Mouse (Mus musculus): ENCODE results near the gene Styk1. TPM values are rescaled to one million over a fixed set of nuclear protein-coding genes. Genes with fewer than 3 reads are reported as not detected.

The Styk1 gene
- polyA plus RNA-seq, 1 experiment from 2014 or later = 1.9 TPM

DNA sequence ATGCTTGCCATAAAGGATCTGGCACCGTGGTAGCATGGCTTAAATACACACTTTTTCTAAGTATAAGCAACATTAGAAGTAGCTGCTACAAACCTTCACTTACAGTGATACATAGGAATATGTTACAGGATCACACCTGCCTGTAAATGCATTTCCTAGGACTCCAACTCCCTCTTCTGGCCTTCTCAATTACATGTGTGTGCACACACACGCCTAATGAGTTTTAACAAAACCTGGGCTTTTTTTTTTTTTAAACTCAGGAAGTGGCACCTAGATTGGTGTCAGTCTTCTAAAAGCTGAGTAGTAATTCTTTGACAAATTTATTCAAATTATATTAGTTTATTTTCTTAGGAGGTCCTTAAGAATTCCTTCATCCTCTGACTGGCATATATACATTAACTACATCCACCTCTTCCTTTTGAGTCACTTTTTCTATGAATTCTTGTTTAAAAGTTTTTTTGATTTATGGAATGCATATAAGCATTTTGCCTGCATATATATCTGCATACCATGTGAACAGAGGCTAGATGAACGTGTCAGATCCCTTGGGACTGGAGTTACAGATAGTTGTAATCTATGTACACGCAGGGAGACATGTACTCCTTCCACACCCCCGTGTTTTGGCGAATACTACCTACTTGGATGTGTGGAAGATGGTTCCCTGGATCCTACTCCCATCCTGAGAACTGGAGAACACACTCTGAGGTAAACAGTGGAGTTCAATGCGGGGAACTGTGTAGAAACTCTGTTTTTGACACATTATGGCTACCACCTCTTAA, 9.8 kb upstream of the Styk1 start:
- no peak overlapping the region for H3K4me3 ChIP-seq
- 82% methylated on average over 7 of the region's 7 CpGs for WGBS
- H3K4me2 ChIP-seq = no peak overlapping the region
- no peaks in the 10 kb centered on the region for H3K27me3 ChIP-seq
- H3K9ac ChIP-seq = no peak overlapping the region
- no peaks in the 10 kb centered on the region for H3K4me1 ChIP-seq
- ATAC-seq (ENCODE audit: insufficient number of reproducible peaks, low FRiP score, low TSS enrichment, low read depth) = no peak
- H3K27ac ChIP-seq = no peak overlapping the region
- H3K36me3 ChIP-seq = peaks cover 40% of the 10 kb centered on the region
- no peaks in the 10 kb centered on the region for H3K9me3 ChIP-seq

- H3K4me3 ChIP-seq = no peak overlapping the region
Measured at GRCm38 (mm10) chr6:131360693-131361092, 7.3 kb upstream of the Styk1 start.

GRCm38 (mm10) chr6:131359543-131359942, 6.1 kb upstream of the Styk1 start:
- Histone ChIP-seq H3K9ac (no peak overlapping the region), H3K36me3 (peaks cover 8% of the 10 kb centered on the region), H3K9me3 (no peaks in the 10 kb centered on the region), H3K27me3 (no peaks in the 10 kb centered on the region), H3K27ac (no peak overlapping the region), H3K4me3 (no peak overlapping the region), H3K4me2 (no peak overlapping the region), H3K4me1 (no peaks in the 10 kb centered on the region)
- 89% methylated on average over 2 of the region's 2 CpGs for WGBS
- no peak for ATAC-seq (ENCODE audit: insufficient number of reproducible peaks, low FRiP score, low TSS enrichment, low read depth)

More at GRCm38 (mm10) chr6:131360693-131361092, 7.3 kb upstream of the Styk1 start:
- 76% methylated on average over 5 of the region's 5 CpGs for WGBS
- H3K27me3 ChIP-seq = no peaks in the 10 kb centered on the region
- ATAC-seq (ENCODE audit: insufficient number of reproducible peaks, low FRiP score, low TSS enrichment, low read depth) = no peak
- no peaks in the 10 kb centered on the region for H3K9me3 ChIP-seq
- no peak overlapping the region for H3K4me2 ChIP-seq
- no peaks in the 10 kb centered on the region for H3K4me1 ChIP-seq
- peaks cover 16% of the 10 kb centered on the region for H3K36me3 ChIP-seq
- no peak overlapping the region for H3K27ac ChIP-seq
- no peak overlapping the region for H3K9ac ChIP-seq

DNA sequence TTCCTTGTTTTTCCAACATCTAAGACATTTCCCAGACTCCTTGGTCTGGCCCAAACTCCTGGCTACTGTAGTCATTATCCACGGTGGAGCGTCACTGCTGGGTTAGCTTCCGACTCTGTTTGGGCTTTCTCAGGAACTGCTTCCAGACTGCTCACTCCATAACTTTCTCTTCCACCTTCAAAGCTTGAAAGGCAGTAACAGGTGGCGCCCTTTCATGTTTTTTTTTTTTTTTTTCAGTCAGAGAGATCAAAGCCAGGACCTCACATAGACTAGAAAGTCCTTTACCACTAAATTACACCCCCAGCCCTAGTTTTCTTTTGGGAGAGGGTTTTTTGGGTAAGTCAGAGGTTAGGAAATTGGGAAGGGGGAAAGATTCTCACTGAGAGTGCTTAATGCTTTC, 1.5 kb upstream of the Styk1 start:
- Histone ChIP-seq H3K27me3 (no peaks in the 10 kb centered on the region), H3K4me1 (0 out of 2 replicates have a peak, but pooled peaks cover 7% of the 10 kb centered on the region), H3K4me2 (no peak overlapping the region), H3K27ac (no peak overlapping the region), H3K36me3 (no peaks in the 10 kb centered on the region), H3K9me3 (no peaks in the 10 kb centered on the region), H3K9ac (no peak overlapping the region), H3K4me3 (no peak overlapping the region)
- 10% methylated on average over 4 of the region's 4 CpGs for WGBS
- no peak for ATAC-seq (ENCODE audit: insufficient number of reproducible peaks, low FRiP score, low TSS enrichment, low read depth)

- H3K36me3 ChIP-seq = no peaks in the 10 kb centered on the region
- no peaks in the 10 kb centered on the region for H3K9me3 ChIP-seq
- no peaks in the 10 kb centered on the region for H3K4me1 ChIP-seq
- H3K4me3 ChIP-seq = no peak overlapping the region
- no peak overlapping the region for H3K27ac ChIP-seq
- ATAC-seq (ENCODE audit: insufficient number of reproducible peaks, low FRiP score, low TSS enrichment, low read depth) = no peak
- no peak overlapping the region for H3K4me2 ChIP-seq
- WGBS = 66% methylated on average over 2 of the region's 2 CpGs
- H3K27me3 ChIP-seq = no peaks in the 10 kb centered on the region
- no peak overlapping the region for H3K9ac ChIP-seq
Measured at GRCm38 (mm10) chr6:131347026-131347425, 6.4 kb downstream of the Styk1 start.

DNA sequence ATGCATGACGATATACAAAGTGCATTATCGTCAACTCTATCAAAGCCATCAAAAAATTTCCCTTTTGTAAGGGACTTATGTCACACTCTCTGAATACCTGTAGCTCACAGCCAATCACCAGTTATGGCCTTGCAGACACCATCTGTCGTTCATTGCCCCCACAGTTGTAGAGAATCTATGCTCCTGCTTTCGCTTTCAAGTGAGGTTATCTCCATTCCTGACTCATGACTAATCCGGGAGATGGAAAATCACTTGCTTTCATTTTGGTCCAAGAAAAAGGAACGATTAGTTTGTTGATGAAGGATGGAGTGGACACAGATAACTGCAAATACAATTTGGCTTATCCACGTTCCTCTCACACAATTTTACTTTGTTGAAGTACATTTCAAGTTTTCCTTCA, 9.1 kb downstream of the Styk1 start:
- Histone ChIP-seq H3K36me3 (no peaks in the 10 kb centered on the region), H3K4me2 (no peak overlapping the region), H3K9me3 (no peaks in the 10 kb centered on the region), H3K4me1 (no peaks in the 10 kb centered on the region), H3K27me3 (no peaks in the 10 kb centered on the region), H3K27ac (no peak overlapping the region), H3K4me3 (no peak overlapping the region), H3K9ac (no peak overlapping the region)
- WGBS = 83% methylated on average over 7 of the region's 7 CpGs
- ATAC-seq (ENCODE audit: insufficient number of reproducible peaks, low FRiP score, low TSS enrichment, low read depth) = no peak

- Histone ChIP-seq H3K4me3 (no peak overlapping the region), H3K4me2 (no peak overlapping the region), H3K9ac (no peak overlapping the region), H3K27me3 (no peaks in the 10 kb centered on the region), H3K36me3 (no peaks in the 10 kb centered on the region), H3K4me1 (no peaks in the 10 kb centered on the region), H3K27ac (no peak overlapping the region), H3K9me3 (no peaks in the 10 kb centered on the region)
- no peak for ATAC-seq (ENCODE audit: insufficient number of reproducible peaks, low FRiP score, low TSS enrichment, low read depth)
- 36% methylated on average over 3 of the region's 3 CpGs for WGBS
Measured at GRCm38 (mm10) chr6:131340082-131340481, 13.3 kb downstream of the Styk1 start.

DNA sequence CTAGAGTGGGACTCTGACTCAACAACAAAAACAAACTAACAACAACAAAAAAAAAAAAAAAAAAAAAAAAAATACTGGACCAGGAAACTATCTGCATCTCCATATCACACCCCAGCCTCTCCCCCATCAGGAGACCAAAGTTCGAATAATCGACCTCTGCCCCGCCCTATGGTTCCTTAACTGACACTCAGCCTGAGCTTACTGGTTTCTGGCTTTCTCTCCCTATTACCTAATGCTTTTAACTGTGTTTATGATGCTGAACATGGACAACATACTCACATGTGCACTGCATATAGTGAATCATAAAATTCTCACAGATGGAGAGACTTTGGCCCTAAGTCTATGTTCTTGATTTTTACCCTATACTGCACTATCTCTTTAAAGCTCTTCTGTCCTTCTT, 14.1 kb downstream of the Styk1 start:
- no peak for ATAC-seq (ENCODE audit: insufficient number of reproducible peaks, low FRiP score, low TSS enrichment, low read depth)
- H3K4me3 ChIP-seq = no peak overlapping the region
- no peak overlapping the region for H3K27ac ChIP-seq
- 83% methylated on average over 3 of the region's 3 CpGs for WGBS
- no peak overlapping the region for H3K9ac ChIP-seq
- H3K4me2 ChIP-seq = no peak overlapping the region
- no peaks in the 10 kb centered on the region for H3K27me3 ChIP-seq
- H3K36me3 ChIP-seq = no peaks in the 10 kb centered on the region
- H3K9me3 ChIP-seq = no peaks in the 10 kb centered on the region
- no peaks in the 10 kb centered on the region for H3K4me1 ChIP-seq

DNA sequence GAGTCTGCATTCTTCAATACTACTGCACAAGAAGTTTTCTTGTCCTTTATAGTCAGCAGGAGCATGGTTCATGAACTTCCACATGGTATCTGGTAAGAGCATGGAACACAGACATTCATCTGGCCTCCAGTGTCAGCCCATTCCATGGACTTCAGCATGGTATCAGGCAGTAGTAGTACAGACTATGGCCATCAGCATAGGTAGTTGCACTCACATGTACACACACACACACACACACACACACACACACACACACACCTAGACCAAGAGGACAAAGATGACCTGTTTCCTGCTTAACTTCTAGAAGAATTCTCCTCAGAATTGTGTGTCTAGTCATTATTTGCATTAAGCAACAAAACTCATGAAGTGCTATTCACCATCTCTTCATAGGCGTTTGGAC, 14.6 kb downstream of the Styk1 start:
- H3K36me3 ChIP-seq = no peaks in the 10 kb centered on the region

GRCm38 (mm10) chr6:131327076-131327475, 26.3 kb downstream of the Styk1 start:
- H3K4me3 ChIP-seq = no peak overlapping the region
- no peak overlapping the region for H3K4me2 ChIP-seq
- 88% methylated on average over 2 of the region's 2 CpGs for WGBS
- no peaks in the 10 kb centered on the region for H3K9me3 ChIP-seq
- H3K27me3 ChIP-seq = no peaks in the 10 kb centered on the region
- H3K9ac ChIP-seq = no peak overlapping the region
- no peak for ATAC-seq (ENCODE audit: insufficient number of reproducible peaks, low FRiP score, low TSS enrichment, low read depth)
- H3K36me3 ChIP-seq = no peaks in the 10 kb centered on the region
- no peak overlapping the region for H3K27ac ChIP-seq
- H3K4me1 ChIP-seq = no peaks in the 10 kb centered on the region

More for the DNA sequence above, 14.6 kb downstream of the Styk1 start:
- Histone ChIP-seq H3K27ac (no peak overlapping the region), H3K9me3 (no peaks in the 10 kb centered on the region), H3K4me2 (no peak overlapping the region), H3K9ac (no peak overlapping the region), H3K4me3 (no peak overlapping the region), H3K4me1 (no peaks in the 10 kb centered on the region), H3K27me3 (no peaks in the 10 kb centered on the region)
- WGBS = 72% methylated on average over 1 of the region's 1 CpGs
- no peak for ATAC-seq (ENCODE audit: insufficient number of reproducible peaks, low FRiP score, low TSS enrichment, low read depth)

GRCm38 (mm10) chr6:131321854-131322639, 31.4 kb downstream of the Styk1 start:
- Histone ChIP-seq H3K4me1 (no peaks in the 10 kb centered on the region), H3K4me2 (no peak overlapping the region), H3K27me3 (no peaks in the 10 kb centered on the region), H3K9me3 (no peaks in the 10 kb centered on the region), H3K36me3 (no peaks in the 10 kb centered on the region), H3K9ac (no peak overlapping the region), H3K27ac (no peak overlapping the region), H3K4me3 (no peak overlapping the region)
- 74% methylated on average over 3 of the region's 3 CpGs for WGBS
- no peak for ATAC-seq (ENCODE audit: insufficient number of reproducible peaks, low FRiP score, low TSS enrichment, low read depth)
